ENCODE assay signal across 10 mouse cellular contexts in the genomic region with DNA sequence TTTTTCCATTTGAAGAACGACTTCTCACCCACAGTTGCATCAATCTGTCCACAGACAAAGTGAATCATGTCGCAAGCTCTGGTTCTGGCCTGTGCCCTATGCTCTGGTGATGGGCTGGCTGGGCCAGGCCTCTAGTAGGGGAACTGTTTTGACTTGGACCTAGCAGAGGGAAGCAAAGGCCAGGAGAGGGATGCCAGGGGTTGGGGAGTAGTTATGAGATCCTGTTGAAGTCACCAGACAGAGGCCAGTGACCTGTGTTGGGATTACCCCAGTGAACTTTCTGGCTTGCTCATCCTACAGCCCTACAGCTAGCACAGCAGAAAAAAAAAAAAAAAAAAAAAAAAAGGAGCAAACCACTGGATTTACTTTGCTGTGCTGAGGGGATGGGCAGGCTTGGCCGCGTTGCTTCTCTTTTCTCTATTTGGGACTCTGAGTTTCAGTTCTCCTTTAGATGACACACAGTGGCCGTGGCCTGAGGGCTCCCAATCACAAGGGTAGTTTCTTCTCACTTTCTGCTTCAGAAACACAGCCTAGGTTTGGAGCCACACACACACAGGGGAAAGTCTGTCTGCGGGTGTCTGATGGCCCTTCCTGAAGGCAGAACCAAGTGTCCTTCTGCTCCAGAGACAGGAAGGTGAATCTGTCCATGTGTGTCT.
A peak's percentile ranks its signal among the peaks of the same experiment; 100 is the strongest.
DNase-seq lines count a peak whose midpoint lies in the region; ATAC-seq lines count a peak whose summit lies in the region.
"Had no signal": no experiment of that assay in that cellular context is flagged by ENCODE, and none has a peak within 500 bp of the region (broad histone marks: within the 10 kb centered on the region; RNA-seq: fewer than 3 reads in every experiment).

No protein-coding gene starts in this region.

- H3K4me1 ChIP-seq in liver, embryonic 13.5 days (replicated peaks), result no peaks in the 10 kb centered on the region
- H3K4me1 ChIP-seq in liver, embryonic 11.5 days (replicated peaks; ENCODE audit: control insufficient read depth, insufficient read depth, low read length), result no peaks in the 10 kb centered on the region
- no peaks in the 10 kb centered on the region for H3K4me1 ChIP-seq in hindbrain, embryonic 13.5 days (replicated peaks)
- H3K4me1 ChIP-seq: limb, embryonic 13.5 days had no signal

- WGBS in liver, embryonic 13.5 days (ENCODE audit: insufficient replicate concordance), result 22% methylated on average over 6 of the region's 6 CpGs
- WGBS in liver, embryonic 11.5 days, result 57% methylated on average over 6 of the region's 6 CpGs
- 92% methylated on average over 6 of the region's 6 CpGs for WGBS in hindbrain, embryonic 13.5 days

- H3K4me2 ChIP-seq in liver, embryonic 13.5 days, result no peak overlapping the region
- no peak overlapping the region for H3K4me2 ChIP-seq in liver, embryonic 11.5 days
- H3K4me2 ChIP-seq in hindbrain, embryonic 13.5 days, result no peak overlapping the region
- H3K4me2 ChIP-seq: limb, embryonic 13.5 days had no signal

- H3K36me3 ChIP-seq in liver, embryonic 13.5 days, result no peaks in the 10 kb centered on the region
- H3K36me3 ChIP-seq in liver, embryonic 11.5 days (ENCODE audit: control insufficient read depth, insufficient read depth, low read length), result no peaks in the 10 kb centered on the region
- no peaks in the 10 kb centered on the region for H3K36me3 ChIP-seq in hindbrain, embryonic 13.5 days
- H3K36me3 ChIP-seq: limb, embryonic 13.5 days had no signal

- H3K27ac ChIP-seq in liver, embryonic 13.5 days, result peak overlapping the region; percentile 16; the same call in 1 of the 2 replicates
- no peak overlapping the region for H3K27ac ChIP-seq in liver, embryonic 11.5 days (ENCODE audit: low read depth, low read length)
- no peak overlapping the region for H3K27ac ChIP-seq in hindbrain, embryonic 13.5 days
- H3K27ac ChIP-seq: limb, embryonic 13.5 days had no signal

- H3K9me3 ChIP-seq in liver, embryonic 13.5 days (replicated peaks), result no peaks in the 10 kb centered on the region
- no peaks in the 10 kb centered on the region for H3K9me3 ChIP-seq in liver, embryonic 11.5 days (ENCODE audit: control insufficient read depth, low read length)
- no peaks in the 10 kb centered on the region for H3K9me3 ChIP-seq in hindbrain, embryonic 13.5 days

- H3K4me3 ChIP-seq in liver, embryonic 13.5 days (replicated peaks), result no peak overlapping the region
- no peak overlapping the region for H3K4me3 ChIP-seq in liver, embryonic 11.5 days (ENCODE audit: low read depth, low read length)
- no peak overlapping the region for H3K4me3 ChIP-seq in hindbrain, embryonic 13.5 days
- H3K4me3 ChIP-seq: limb, embryonic 13.5 days had no signal

- H3K27me3 ChIP-seq in liver, embryonic 13.5 days, result peaks cover 3% of the 10 kb centered on the region; the same call in 1 of the 2 replicates
- no peaks in the 10 kb centered on the region; the same call in 1 of the 2 replicates for H3K27me3 ChIP-seq in liver, embryonic 11.5 days (replicated peaks; ENCODE audit: control insufficient read depth, insufficient read depth, low read length)
- peaks cover 18% of the 10 kb centered on the region for H3K27me3 ChIP-seq in hindbrain, embryonic 13.5 days

- no peak overlapping the region for H3K9ac ChIP-seq in liver, embryonic 13.5 days
- H3K9ac ChIP-seq in liver, embryonic 11.5 days (ENCODE audit: low read depth, low read length), result no peak overlapping the region
- H3K9ac ChIP-seq in hindbrain, embryonic 13.5 days, result no peak overlapping the region
- H3K9ac ChIP-seq: limb, embryonic 13.5 days had no signal

- peak; percentile 29; the same call in 1 of the 2 replicates for ATAC-seq in liver, embryonic 13.5 days (ENCODE audit: low read depth)
- no peak for ATAC-seq in liver, embryonic 11.5 days (replicated peaks; ENCODE audit: low FRiP score)
- no peak for ATAC-seq in hindbrain, embryonic 13.5 days (ENCODE audit: low FRiP score)
- ATAC-seq: Patski had no signal

- DNase-seq in liver, embryonic 13.5 days, result no peak
- no peak for DNase-seq in liver, embryonic 11.5 days (ENCODE audit: low spot score)
- peak; percentile 46 for DNase-seq in brain, adult 2 months (ENCODE audit: low read depth, low spot score)
- peak; percentile 31 for DNase-seq in lung, postnatal 14 days
- peak; percentile 82 to 84 for DNase-seq in spleen, postnatal 36 days (ENCODE audit: low spot score in 2 of 2)
- no peak for DNase-seq in layer of hippocampus, postnatal 10 days (ENCODE audit: low spot score in 2 of 2)
- DNase-seq: right cerebral cortex, postnatal 4 days had no signal

Comparison
In these comparisons a context has a peak if more than half of its experiments do, and no peak if none do; other contexts are left out.
1. DNase-seq: peak in brain, adult 2 months (single experiment), lung, postnatal 14 days (single experiment) and spleen, postnatal 36 days (2 of 2); none in liver, embryonic 13.5 days (single experiment), liver, embryonic 11.5 days (single experiment) and layer of hippocampus, postnatal 10 days (0 of 2).